Mouse (Mus musculus): ENCODE measurements around the gene Slc25a5. TPM values are rescaled to one million over a fixed set of nuclear protein-coding genes. Genes with fewer than 3 reads are reported as not detected.

Gene Slc25a5
- polyA plus RNA-seq, 1 experiment from 2014 or later = 530 TPM

- Histone ChIP-seq H3K4me2 (no peak overlapping the region), H3K27ac (replicated peaks) (no peak overlapping the region), H3K36me3 (no peaks in the 10 kb centered on the region), H3K9ac (replicated peaks) (no peak overlapping the region), H3K4me1 (peaks cover 7% of the 10 kb centered on the region), H3K4me3 (replicated peaks) (no peak overlapping the region), H3K9me3 (replicated peaks) (no peaks in the 10 kb centered on the region), H3K27me3 (replicated peaks) (no peaks in the 10 kb centered on the region)
- 81% methylated on average over 5 of the region's 5 CpGs for WGBS
- ATAC-seq (ENCODE audit: low FRiP score) = no peak
Observed at GRCm38 (mm10) chrX:36804196-36804595, 8.7 kb downstream of the Slc25a5 start.

DNA sequence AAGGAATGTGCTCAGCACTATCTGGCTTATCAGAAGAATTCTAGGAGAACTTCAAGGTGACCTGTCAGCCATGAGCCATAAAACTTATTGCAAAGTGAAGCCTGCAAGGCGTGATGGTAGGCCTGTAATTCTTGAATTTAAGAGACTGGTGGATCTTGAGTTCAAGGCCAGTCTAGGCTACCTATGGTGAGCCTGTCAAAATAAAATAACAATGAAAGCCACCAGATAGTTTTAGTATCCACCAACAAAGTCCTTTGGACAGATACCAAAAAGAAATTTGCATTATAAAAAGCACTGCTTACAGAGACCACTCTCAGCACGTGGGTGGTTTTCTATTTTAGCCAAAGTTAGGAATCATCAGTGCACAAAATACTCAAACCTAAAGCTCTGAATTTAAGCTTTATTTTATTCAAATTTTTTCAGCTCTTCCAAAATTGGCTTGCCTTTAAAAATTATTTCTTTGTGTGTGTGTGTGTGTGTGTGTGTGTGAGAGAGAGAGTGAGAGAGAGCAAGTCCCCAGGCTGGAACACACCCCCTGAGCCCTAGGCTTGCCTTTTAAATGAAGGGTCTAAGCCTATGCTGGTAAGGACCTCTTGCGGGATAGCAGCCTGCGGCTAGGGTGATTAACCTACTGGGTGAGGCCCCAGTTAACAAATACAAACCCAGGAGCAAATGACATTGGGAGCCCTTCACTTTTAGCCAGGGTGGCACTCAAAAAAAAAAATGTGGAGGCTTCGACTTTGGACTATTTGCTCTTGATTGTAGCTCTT lies 10.2 kb downstream of the Slc25a5 start:
- Histone ChIP-seq H3K4me3 (replicated peaks) (no peak overlapping the region), H3K4me1 (peaks cover 7% of the 10 kb centered on the region), H3K36me3 (no peaks in the 10 kb centered on the region), H3K27ac (replicated peaks) (no peak overlapping the region), H3K27me3 (replicated peaks) (no peaks in the 10 kb centered on the region), H3K4me2 (no peak overlapping the region), H3K9ac (replicated peaks) (no peak overlapping the region), H3K9me3 (replicated peaks) (no peaks in the 10 kb centered on the region)
- no peak for ATAC-seq (ENCODE audit: low FRiP score)
- WGBS = 47% methylated on average over 5 of the region's 5 CpGs

GRCm38 (mm10) chrX:36807360-36808317 lies 12.2 kb downstream of the Slc25a5 start:
- Histone ChIP-seq H3K36me3 (no peaks in the 10 kb centered on the region), H3K4me3 (replicated peaks) (peak overlapping the region; percentile 41), H3K27ac (replicated peaks) (peak overlapping the region; percentile 67), H3K4me1 (peaks cover 7% of the 10 kb centered on the region), H3K27me3 (replicated peaks) (no peaks in the 10 kb centered on the region), H3K9ac (replicated peaks) (peak overlapping the region; percentile 36), H3K9me3 (replicated peaks) (no peaks in the 10 kb centered on the region), H3K4me2 (peak overlapping the region; percentile 56)
- WGBS = 23% methylated on average over 45 of the region's 45 CpGs
- peak; percentile 91 for ATAC-seq (ENCODE audit: low FRiP score)

GRCm38 (mm10) chrX:36808318-36808683 lies 12.8 kb downstream of the Slc25a5 start:
- peak overlapping the region; percentile 56 for H3K4me2 ChIP-seq
- no peaks in the 10 kb centered on the region for H3K36me3 ChIP-seq
- peak; percentile 23; the same call in 1 of the 2 replicates for ATAC-seq (ENCODE audit: low FRiP score)
- H3K27me3 ChIP-seq (replicated peaks) = no peaks in the 10 kb centered on the region
- H3K4me1 ChIP-seq = peaks cover 7% of the 10 kb centered on the region
- no peak overlapping the region for H3K9ac ChIP-seq (replicated peaks)
- H3K9me3 ChIP-seq (replicated peaks) = no peaks in the 10 kb centered on the region
- H3K4me3 ChIP-seq (replicated peaks) = peak overlapping the region; percentile 41
- 70% methylated on average over 6 of the region's 6 CpGs for WGBS
- peak overlapping the region; percentile 67 for H3K27ac ChIP-seq (replicated peaks)

- Histone ChIP-seq H3K4me1 (peaks cover 9% of the 10 kb centered on the region), H3K36me3 (no peaks in the 10 kb centered on the region), H3K4me3 (replicated peaks) (no peak overlapping the region), H3K9ac (replicated peaks) (no peak overlapping the region), H3K9me3 (replicated peaks) (no peaks in the 10 kb centered on the region), H3K27me3 (replicated peaks) (no peaks in the 10 kb centered on the region), H3K27ac (replicated peaks) (no peak overlapping the region), H3K4me2 (no peak overlapping the region)
- no peak for ATAC-seq (ENCODE audit: low FRiP score)
- WGBS = 51% methylated on average over 5 of the region's 5 CpGs
Observed at GRCm38 (mm10) chrX:36811377-36811776, 15.9 kb downstream of the Slc25a5 start.

DNA sequence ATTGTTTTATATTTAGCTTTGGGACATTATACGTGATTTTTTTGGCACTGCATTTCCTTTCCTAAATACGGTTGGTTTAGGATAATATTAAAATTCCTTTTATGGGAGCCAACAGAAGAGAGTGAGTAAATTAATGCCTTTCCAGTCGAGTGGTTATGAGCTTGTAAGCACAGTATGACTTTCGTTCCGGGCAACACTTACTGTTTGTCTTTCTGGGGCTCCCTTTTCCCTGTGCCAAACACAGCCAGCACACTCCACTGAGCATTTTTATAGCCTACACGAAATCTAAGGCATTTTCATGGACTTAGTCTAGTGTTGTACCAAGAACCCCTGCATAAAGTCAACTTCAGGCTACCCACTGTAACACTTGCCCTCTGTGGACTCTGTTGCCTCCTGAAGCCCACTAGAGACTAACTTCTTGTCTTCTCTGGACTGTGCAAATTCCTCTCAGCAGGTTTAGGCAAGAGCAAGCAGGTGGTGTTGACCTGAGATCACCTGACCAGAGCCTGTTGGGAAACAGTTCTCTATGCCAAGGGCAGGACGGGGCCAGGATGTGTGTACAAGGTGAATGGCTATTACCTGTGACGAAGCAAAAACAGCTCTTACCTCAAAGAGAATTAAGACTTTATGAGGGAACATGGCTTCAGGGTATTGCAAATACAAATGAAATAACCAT lies 18.8 kb downstream of the Slc25a5 start:
- WGBS = 68% methylated on average over 8 of the region's 8 CpGs
- Histone ChIP-seq H3K4me1 (peaks cover 3% of the 10 kb centered on the region; the same call in 1 of the 2 replicates), H3K27me3 (replicated peaks) (no peaks in the 10 kb centered on the region), H3K4me3 (replicated peaks) (no peak overlapping the region), H3K9ac (replicated peaks) (no peak overlapping the region), H3K27ac (replicated peaks) (no peak overlapping the region), H3K9me3 (replicated peaks) (no peaks in the 10 kb centered on the region), H3K36me3 (no peaks in the 10 kb centered on the region), H3K4me2 (no peak overlapping the region)
- no peak for ATAC-seq (ENCODE audit: low FRiP score)

GRCm38 (mm10) chrX:36815022-36815421 lies 19.6 kb downstream of the Slc25a5 start:
- no peak overlapping the region for H3K4me3 ChIP-seq (replicated peaks)
- H3K4me1 ChIP-seq = peaks cover 3% of the 10 kb centered on the region; the same call in 1 of the 2 replicates
- H3K9me3 ChIP-seq (replicated peaks) = no peaks in the 10 kb centered on the region
- H3K27me3 ChIP-seq (replicated peaks) = no peaks in the 10 kb centered on the region
- no peak overlapping the region for H3K9ac ChIP-seq (replicated peaks)
- WGBS = 88% methylated on average over 4 of the region's 4 CpGs
- ATAC-seq (ENCODE audit: low FRiP score) = no peak
- no peak overlapping the region for H3K4me2 ChIP-seq
- H3K36me3 ChIP-seq = no peaks in the 10 kb centered on the region
- H3K27ac ChIP-seq (replicated peaks) = no peak overlapping the region

- no peaks in the 10 kb centered on the region for H3K9me3 ChIP-seq (replicated peaks)
- no peaks in the 10 kb centered on the region for H3K36me3 ChIP-seq
- H3K4me2 ChIP-seq = no peak overlapping the region
- H3K9ac ChIP-seq (replicated peaks) = no peak overlapping the region
- no peaks in the 10 kb centered on the region for H3K27me3 ChIP-seq (replicated peaks)
- no peak for ATAC-seq (ENCODE audit: low FRiP score)
- H3K27ac ChIP-seq (replicated peaks) = no peak overlapping the region
- 88% methylated on average over 3 of the region's 4 CpGs for WGBS
- no peak overlapping the region for H3K4me3 ChIP-seq (replicated peaks)
- H3K4me1 ChIP-seq = peaks cover 3% of the 10 kb centered on the region; the same call in 1 of the 2 replicates
Observed at GRCm38 (mm10) chrX:36815439-36815838, 20.0 kb downstream of the Slc25a5 start.

DNA sequence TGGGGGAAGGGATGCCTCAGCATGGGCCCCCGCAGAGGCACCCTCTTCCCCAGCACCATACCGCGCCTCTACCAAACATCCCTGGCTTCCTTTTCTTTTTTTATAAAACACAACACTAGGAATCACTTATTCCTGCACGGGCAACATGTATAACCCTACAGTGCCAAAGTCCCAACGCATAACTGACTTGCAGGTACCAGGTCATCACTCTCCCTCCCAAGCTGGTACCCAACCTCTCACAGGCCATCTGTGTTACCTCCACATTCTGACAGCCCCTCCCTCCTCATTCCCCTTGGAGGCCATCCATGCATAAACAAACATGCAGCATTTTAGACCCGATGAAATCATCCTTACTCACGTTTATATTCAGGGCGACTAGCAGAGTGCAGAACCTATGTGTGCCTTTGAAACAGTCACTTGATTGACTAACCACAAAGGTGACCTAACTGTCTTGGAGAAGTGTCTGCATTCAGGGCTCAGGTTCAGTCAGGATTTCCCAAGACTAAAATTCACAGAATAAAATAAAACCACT lies 21.0 kb downstream of the Slc25a5 start:
- H3K9ac ChIP-seq (replicated peaks) = no peak overlapping the region
- 26% methylated on average over 8 of the region's 8 CpGs for WGBS
- H3K4me3 ChIP-seq (replicated peaks) = no peak overlapping the region
- no peak overlapping the region for H3K27ac ChIP-seq (replicated peaks)
- peak overlapping the region; percentile 47 for H3K4me2 ChIP-seq
- H3K36me3 ChIP-seq = no peaks in the 10 kb centered on the region
- peak; percentile 50 for ATAC-seq (ENCODE audit: low FRiP score)
- peaks cover 3% of the 10 kb centered on the region; the same call in 1 of the 2 replicates for H3K4me1 ChIP-seq
- no peaks in the 10 kb centered on the region for H3K9me3 ChIP-seq (replicated peaks)
- no peaks in the 10 kb centered on the region for H3K27me3 ChIP-seq (replicated peaks)

DNA sequence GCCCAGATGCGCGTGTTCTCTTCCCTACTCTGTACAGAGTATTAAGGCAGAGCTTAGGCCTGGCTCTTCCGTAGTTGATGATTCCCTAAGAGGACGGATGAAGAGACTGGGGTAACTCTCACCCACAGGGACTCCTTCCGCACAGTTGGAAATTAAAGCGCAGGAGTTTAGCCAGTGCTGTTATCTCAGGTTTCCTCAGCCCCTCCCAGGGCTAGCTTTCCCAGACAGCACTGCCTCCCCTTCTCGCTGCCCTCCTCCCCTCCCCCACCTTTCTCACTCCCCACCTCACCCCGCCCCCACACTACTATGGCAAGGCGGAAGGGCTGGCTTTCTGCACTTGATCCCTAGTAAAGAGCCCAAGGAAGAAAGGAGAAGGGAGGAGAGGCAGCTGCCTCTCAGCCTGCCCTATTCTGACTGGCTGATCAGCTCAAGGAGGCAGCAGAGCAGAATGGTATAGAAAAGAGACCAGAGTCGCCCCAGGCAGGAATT lies 21.5 kb downstream of the Slc25a5 start:
- no peaks in the 10 kb centered on the region for H3K27me3 ChIP-seq (replicated peaks)
- H3K36me3 ChIP-seq = no peaks in the 10 kb centered on the region
- peaks cover 3% of the 10 kb centered on the region; the same call in 1 of the 2 replicates for H3K4me1 ChIP-seq
- no peaks in the 10 kb centered on the region for H3K9me3 ChIP-seq (replicated peaks)
- 12% methylated on average over 10 of the region's 10 CpGs for WGBS
- no peak overlapping the region for H3K9ac ChIP-seq (replicated peaks)
- H3K4me2 ChIP-seq = peak overlapping the region; percentile 47
- H3K27ac ChIP-seq (replicated peaks) = peak overlapping the region; percentile 74
- ATAC-seq (ENCODE audit: low FRiP score) = peak; percentile 79
- peak overlapping the region; percentile 8; the same call in 1 of the 2 replicates for H3K4me3 ChIP-seq (replicated peaks)

GRCm38 (mm10) chrX:36819575-36819974 lies 24.1 kb downstream of the Slc25a5 start:
- Histone ChIP-seq H3K9me3 (replicated peaks) (no peaks in the 10 kb centered on the region), H3K4me2 (no peak overlapping the region), H3K36me3 (no peaks in the 10 kb centered on the region), H3K4me3 (replicated peaks) (no peak overlapping the region), H3K27me3 (replicated peaks) (no peaks in the 10 kb centered on the region), H3K27ac (replicated peaks) (no peak overlapping the region), H3K4me1 (peaks cover 3% of the 10 kb centered on the region; the same call in 1 of the 2 replicates), H3K9ac (replicated peaks) (no peak overlapping the region)
- no peak for ATAC-seq (ENCODE audit: low FRiP score)
- WGBS = 62% methylated on average over 4 of the region's 4 CpGs

All from neural tube, embryonic 15.5 days (tissue).